Mouse (Mus musculus): ENCODE data around the gene 2010111I01Rik.
A peak's percentile ranks its signal among the peaks of the same experiment; 100 is the strongest.
"Not testable (repeated sequence)": the region's sequence is repeated elsewhere in the genome, so short reads cannot be mapped to it uniquely, and the experiment has no call there.

2010111I01Rik gene

GRCm38 (mm10) chr13:63313748-63314607 lies 349.3 kb downstream of the 2010111I01Rik start:
- DNase-seq (ENCODE audit: low read depth, low spot score): peak; percentile 44

DNA sequence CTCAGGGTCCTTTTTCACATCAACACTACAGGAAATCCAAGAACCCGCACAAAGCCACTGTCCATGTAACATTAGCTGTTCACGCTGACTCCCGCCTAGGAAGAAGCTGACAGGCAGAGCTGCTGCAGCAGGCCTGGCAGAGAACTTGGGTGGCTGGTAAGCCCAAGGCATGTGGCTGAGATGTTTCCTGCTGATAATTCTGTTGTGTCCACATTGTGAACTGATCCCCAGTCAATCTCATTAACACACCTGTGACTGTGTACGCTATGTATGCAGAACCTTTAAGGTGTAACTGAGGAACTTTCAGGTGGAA lies 349.9 kb downstream of the 2010111I01Rik start:
- no peak for DNase-seq (ENCODE audit: low read depth, low spot score)

DNA sequence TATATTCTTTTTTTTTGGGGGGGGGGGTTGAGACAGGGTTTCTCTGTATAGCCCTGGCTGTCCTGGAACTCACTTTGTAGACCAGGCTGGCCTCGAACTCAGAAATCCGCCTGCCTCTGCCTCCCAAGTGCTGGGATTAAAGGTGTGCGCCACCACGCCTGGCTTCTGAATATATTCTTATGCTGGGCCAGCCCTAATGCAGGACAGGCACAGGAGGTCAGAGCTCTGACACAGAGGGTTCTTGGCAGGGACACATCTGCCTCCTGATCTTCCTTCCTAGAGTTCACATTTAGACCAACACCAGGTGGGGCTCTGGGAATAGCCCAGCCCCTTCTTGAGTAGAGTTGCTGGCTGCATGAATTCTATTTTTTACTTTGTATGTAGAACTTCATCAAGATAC lies 350.4 kb downstream of the 2010111I01Rik start:
- not testable (repeated sequence) for DNase-seq (ENCODE audit: low read depth, low spot score)

DNA sequence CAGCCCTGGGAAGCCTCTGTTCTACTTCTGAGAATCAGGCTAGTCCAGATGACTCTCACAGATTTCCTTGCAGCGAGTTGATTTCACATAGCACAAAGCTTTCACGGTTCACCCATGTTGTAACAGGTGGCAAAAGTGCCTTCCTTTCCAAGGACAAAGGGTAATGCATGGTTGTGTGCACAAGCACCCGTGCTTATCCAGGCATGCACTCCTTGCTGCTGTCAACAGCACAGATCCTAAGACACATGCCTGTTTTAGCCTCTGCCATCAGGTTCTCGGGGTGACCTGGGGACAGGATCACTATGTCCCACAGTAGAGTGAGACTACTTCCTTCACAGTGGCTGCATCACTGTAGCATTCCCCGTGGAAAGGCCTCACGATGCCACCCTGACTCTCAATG lies 351.1 kb downstream of the 2010111I01Rik start:
- no peak for DNase-seq (ENCODE audit: low read depth, low spot score)

DNA sequence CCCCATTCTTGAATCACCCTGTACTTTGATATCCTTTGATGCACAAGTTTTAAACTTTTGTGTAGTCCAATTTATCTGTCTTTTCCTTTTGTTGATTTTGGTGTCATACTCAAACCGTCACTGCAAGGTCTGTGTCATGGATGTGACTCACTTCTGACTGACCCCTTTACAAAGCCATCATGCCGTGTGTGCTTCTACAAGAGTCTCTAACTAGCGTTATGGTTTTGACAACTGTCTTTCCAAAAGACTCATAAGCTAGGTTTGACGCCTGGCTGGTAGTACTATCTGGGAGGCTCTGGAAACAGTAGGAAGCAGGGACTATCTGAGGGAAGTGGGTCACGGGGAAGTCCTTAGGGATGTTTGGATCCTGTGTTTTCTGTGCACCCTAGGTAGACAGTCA lies 351.7 kb downstream of the 2010111I01Rik start:
- no peak for DNase-seq (ENCODE audit: low read depth, low spot score)

DNA sequence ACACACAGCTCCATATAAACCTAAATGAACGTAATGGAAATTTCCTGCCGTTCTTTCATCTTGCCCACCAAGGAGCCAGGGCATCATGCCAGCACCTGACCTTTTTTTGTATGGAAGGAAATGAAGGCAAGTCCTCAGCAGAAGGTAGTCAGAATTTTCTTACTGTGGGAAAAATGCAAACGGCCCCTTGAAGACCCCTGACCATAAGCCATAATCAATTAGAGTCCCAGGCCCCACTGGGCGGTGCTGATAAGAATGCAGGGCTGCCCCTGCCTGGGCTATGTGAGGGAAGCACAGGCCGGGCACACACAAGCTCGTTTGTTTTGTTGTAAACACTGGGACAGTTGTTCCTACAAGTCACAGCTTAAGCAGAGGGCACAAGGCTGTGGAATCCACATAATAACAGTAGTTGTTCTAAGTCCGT lies 353.0 kb downstream of the 2010111I01Rik start:
- no peak for DNase-seq (ENCODE audit: low read depth, low spot score)

- DNase-seq (ENCODE audit: low read depth, low spot score): no peak
Observed at GRCm38 (mm10) chr13:63319814-63320213, 355.1 kb downstream of the 2010111I01Rik start.

GRCm38 (mm10) chr13:63321689-63322088 lies 357.0 kb downstream of the 2010111I01Rik start:
- DNase-seq (ENCODE audit: low read depth, low spot score): peak; percentile 74

DNA sequence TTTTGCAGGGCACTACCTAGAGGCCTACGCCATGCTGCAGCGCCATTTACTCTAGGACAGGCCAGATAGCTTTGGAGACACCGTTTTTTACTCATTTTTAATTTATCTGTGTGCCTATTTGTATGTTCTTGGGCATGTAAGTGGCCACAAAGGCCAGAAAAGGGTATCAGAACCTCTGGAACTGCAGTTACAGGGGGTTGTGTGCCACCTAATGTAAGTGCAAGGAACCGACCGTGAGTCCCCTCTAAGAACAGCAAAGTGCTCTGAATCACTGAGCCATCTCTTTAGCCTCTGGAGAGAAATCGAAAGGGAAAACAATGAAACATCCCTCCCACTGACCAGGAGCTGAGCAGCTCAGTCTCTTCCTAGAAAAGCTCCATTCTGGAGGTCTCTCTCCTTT lies 358.1 kb downstream of the 2010111I01Rik start:
- DNase-seq (ENCODE audit: low read depth, low spot score): no peak

DNA sequence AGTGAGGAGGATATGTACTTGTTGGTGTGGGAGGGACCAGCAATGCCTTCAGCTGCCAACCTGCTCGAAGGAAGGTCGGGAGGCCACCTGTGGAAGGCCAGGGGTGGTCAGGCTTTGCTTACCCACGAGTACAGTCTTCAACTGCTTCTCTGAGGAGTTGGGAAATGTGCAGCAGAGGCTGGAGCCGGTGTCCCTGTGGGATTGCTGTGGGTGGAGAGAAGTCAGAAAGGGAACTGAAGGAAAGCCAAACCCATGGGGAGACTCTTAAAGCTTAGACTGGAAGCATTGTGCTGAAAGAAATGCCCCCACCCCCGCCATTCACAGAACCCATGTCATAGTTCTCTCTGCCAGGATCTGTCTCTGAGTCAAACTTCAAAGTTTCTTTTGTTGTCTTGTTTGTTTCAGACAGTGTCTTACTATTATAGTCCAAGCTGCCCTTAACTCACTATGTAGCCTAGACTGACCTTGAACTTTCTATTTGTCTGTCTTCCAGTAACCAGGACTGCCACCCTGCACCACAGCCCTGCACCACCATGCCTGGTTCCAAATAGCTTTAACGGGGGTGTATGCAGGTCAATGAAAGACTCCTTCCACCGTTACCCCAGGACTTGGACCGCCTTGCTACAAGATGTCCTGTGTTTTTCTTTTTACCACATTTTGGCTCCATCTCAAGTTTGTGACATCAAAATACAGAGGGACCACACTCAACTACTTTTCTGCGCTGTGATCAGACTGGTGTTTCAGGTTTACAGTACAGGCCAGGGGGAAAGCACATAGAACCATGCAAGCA lies 358.8 kb downstream of the 2010111I01Rik start:
- DNase-seq (ENCODE audit: low read depth, low spot score): no peak

DNA sequence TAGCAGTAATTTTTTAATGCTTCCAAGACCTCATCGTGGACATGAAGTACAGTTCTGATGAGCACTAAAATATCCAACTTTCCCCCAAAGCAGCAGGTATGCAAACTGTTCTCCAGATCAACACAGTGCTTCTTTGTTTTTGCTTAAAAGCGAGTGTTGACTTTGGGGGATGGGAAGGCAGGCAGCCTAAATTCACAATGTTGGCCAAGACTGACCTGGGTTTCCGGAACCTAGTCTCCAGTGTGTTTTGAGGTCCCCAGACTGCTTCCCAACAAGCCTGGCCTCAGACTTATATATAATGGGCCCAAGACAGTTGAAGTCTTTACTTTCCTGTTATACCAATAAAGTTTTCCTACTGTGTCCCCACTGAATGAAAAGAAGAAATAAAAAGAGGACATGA lies 359.6 kb downstream of the 2010111I01Rik start:
- no peak for DNase-seq (ENCODE audit: low read depth, low spot score)

DNA sequence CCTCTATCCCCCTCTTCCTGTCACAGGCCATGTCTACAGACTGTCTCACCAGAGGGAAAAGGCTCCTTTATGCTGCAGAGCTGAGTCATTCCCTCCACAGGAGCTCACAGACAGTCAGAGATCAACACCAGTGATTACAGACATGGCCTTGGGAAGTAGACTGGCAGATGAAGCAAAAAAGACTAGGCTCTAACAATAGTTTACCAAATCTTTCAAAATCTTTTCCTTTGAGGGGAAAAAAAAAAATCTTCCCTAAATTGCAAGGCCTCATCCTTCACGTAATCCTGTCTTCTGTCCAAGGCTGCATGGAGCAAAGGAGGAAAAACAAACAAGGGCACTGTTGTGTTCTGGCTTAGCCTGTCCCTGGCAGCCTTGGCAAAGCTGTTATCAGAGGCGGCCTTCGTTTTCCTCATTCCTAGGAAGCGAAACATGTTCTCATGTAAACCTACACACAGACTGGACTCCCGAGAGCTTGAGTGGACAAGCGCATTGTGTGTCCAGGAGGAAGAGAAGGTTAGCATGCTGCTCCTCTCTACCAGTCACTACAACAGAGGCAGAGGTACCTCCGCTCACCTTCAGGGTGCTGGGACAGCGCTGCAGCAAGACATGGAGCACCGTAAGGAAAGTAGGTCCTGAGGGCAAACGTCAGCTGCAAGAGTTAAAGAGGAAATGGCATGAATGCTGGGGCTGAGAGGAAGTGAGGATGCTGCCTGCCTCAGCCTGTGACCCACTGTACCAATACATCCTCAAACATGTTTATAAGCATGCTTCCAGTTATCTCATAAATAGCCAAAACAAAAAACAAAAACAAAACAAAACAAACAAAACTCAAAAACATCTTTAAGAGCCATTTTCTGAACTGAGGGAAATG lies 360.5 kb downstream of the 2010111I01Rik start:
- no peak for DNase-seq (ENCODE audit: low read depth, low spot score)

DNA sequence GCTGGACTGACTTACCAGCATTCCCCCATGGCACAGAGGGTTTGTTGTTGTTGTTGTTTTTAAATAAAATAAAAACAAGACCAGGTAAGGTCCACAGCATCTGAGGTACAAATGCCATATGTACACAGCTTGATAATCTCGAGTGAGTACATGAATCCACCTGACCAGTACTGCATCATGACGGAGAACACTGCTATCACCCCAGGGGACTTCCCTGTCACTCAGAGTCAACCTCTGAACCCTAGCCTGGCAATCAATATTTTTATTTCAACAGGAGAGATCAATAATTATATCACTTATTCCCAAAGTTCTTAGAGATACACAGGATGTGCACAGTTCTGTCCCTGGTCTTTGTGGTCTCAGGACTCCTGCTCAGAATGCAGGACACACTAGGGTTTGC lies 361.3 kb downstream of the 2010111I01Rik start:
- DNase-seq (ENCODE audit: low read depth, low spot score): no peak

DNA sequence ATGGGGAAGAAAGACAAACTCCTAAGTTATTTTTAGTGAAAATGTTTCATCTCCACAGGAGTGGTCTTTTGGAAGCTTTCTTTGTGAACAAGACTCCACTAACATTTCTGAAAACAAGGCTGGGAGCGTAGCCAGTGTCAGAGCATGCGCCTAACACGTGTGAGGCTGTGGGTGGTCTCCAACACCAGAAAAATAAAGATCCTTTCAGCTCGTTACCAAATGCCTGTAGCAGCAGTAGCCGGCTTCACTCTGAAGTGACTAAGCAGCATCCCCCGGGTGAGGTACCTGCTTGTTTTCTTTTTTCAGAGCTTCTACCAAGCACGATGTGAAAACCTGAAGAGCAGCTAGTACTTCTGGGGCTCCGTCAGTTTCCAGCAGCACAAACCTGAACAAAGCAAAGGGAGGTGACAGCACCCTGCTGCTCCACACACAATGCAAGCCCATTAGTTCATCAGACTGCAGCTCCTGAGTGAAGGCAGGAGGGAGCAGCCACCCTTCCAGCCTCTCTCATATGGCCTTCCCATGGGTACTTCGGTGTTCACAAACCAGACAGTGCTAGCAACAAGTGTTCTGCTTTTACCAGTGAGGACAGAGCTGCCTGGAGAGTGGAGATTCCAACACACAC lies 365.7 kb downstream of the 2010111I01Rik start:
- DNase-seq (ENCODE audit: low read depth, low spot score): peak; percentile 43

DNA sequence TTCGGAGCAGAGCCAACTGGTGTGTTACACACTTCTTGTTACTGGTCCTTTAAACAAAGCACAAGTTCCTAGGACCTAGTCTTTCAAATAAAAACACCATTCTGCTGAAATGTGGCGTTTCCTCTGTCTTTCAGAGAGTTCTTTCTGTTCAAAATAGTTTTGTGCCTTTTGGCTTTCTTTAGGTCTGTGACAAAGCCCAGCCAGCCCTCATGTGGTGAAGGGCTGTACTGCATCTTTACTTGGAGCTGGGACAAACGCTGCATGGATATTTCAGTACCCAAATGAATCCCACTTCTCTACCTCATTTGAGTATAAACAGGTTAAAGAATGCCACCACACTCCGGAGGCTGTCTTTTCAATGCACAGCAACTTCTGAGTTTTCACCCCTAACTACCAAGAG lies 366.7 kb downstream of the 2010111I01Rik start:
- peak; percentile 76 for DNase-seq (ENCODE audit: low read depth, low spot score)

DNA sequence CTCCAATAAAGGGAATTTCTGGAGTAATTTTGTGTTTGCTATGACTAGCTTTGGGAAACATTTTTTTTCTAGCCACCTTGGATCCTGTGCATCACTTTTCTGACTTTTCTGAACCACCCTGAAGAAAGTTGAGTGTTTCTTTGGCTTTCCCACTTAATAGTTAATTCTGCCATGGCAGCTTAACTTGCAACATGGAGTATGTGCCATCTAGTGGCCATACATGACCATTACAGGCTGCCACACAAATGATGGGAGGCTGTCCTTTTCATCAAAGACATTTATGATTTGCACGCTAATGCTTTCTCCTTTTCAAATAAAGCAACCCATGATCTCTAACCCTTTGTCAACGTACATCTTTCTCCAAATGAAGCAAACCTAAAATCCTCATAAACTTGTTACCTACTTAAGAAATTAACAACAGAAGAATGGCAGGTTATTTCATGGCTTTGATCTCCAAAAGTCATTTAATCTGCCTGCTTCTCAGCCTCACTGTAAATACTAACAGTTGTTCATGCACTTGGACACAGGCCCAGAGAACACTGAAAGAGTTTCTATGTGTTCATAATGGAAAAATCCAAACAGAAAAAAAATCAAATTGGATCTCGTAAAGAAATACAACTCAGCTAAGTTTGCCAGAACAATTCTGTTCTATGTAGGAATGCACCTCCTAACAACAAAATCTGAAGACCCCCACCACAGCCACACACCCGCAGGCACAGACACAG lies 368.0 kb downstream of the 2010111I01Rik start:
- peak; percentile 69 for DNase-seq (ENCODE audit: low read depth, low spot score)

- DNase-seq (ENCODE audit: low read depth, low spot score): peak; percentile 75
Observed at GRCm38 (mm10) chr13:63335421-63336134, 370.9 kb downstream of the 2010111I01Rik start.

DNA sequence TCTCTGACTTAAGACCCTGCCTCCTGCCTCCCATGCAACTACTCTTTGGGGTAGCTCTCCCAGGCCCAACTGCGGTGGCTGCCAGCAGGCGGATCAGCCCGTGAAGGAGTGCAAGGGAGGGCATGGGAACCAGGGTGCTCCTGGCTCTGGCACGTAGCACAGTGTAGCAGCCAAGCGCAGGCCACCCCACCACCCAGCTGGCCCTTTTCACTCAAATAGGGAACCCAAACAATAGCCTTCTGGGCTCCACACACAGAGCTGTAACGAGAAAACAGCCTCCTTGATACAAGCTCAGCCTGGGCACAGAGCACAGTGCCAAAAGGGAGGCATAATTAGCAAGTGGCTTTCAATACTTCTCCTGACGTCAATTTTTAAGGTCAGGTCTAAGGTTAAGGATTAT lies 371.6 kb downstream of the 2010111I01Rik start:
- no peak for DNase-seq (ENCODE audit: low read depth, low spot score)

DNA sequence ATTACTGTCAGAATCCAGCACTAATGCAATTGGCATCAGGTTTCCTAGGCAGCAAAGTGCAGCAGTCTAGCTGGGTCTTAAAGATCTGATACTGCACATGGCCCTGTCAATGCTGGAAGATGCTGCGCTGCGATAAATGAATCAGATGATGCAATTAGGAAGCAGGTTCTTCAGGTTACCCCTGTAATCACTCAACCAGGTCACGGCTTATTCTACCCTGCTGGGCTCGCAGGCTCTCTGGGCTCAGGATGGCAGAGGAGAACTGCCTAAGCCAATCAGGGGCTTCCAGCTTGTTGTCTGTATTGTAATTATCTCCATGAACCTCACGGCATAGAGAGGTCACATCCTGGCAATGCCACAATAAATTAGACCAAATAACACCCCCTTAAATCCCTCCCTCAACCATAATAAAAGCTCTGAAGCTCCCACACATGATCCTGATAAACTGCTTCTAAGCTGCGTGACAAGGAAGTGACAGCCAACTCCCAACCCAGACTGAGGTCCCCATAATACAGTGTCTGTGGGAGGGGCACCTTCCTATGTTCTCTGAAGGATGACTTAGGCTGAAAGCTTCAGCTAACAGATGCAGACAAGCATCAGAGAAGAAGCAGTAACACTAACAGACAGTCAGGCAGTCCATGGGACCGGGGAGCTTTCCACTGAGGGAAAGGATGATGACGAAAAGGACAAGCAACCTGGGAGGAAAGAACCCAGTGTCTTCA lies 372.7 kb downstream of the 2010111I01Rik start:
- DNase-seq (ENCODE audit: low read depth, low spot score): no peak
